Mouse (Mus musculus): Measurements from ENCODE around the gene P2ry13.

DNA sequence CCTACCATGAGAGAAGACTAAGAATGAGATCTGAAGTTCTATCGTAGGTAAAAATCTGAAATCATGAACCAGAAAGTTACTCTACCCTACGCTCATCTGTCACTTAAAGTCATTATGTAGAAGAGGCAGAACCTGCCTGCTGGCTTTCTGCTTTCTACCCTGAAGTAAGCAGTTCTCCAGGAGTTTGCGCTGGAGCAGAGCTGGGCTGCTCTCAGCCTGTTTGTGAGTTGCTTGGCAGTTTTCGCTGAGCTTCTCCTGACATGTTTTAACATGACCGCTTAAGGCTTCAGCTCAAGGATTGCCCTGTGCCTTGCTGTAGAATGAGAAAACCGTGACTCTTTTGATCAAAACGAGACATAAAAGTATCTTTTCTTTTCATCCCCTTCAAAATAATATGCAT lies 16.6 kb downstream of the P2ry13 start:
- TF ChIP-seq HCFC1 (IDR thresholded peaks at IDR 0.05; ENCODE audit: borderline replicate concordance, insufficient read depth, low read length) (no peak), MAFK (IDR thresholded peaks at IDR 0.05; ENCODE audit: insufficient read depth, low read depth, low read length) (no peak), ZNF384 (IDR thresholded peaks at IDR 0.05; ENCODE audit: low read depth, low read length) (no peak), CHD2 (IDR thresholded peaks at IDR 0.05; ENCODE audit: low read depth, low read length) (no peak)
